Mouse (Mus musculus) right cerebral cortex, adult 18-20 months (tissue): ENCODE data around the gene Gpat2.

ENCODE experiments used
- DNase-seq: peaks from one replicate; pipeline ENCODE4 v3.0.0; 2022; ENCODE audit warnings: mixed read lengths

Gene Gpat2

DNA sequence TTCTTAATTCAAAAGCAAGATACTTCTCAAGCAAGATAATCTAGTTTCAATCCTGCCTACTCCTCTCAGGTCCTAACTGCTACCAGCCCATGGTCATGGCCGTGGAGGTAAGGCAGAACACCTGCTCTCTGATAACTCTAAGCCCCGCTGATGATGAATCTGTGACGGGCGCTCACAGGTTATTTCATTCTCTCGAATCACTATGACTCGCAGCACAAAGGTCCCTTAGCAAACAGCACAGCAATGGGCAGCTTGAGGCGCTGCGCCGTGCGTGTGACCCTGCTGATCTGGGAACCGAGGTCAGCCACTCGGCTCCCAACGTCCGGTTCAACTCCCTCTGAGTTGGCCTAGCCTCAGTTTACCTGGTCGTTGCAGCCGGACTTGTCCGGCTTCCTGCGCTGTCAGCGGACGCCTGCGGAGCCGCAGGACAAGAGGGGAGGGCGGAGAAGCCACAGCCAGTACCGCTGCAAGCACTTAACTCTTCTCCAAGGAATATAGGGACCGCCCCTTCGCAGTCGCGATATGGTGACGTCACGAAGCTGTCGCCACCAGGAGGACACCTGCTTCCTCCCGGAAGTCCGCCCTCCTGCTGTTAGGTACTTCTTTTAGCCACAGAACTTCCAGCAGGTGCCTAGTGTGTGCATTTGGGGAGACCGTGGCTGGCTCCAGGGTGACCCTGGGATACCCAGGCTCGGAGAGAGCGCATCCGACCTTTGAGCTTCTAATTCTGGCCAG, 19.2 kb downstream of the Gpat2 start, which contains the start of gene Fahd2a:
TSS of gene Fahd2a (minus strand) at position 511 of the 735 bp plus-strand sequence.
- DNase-seq, result peak; percentile 92

DNA sequence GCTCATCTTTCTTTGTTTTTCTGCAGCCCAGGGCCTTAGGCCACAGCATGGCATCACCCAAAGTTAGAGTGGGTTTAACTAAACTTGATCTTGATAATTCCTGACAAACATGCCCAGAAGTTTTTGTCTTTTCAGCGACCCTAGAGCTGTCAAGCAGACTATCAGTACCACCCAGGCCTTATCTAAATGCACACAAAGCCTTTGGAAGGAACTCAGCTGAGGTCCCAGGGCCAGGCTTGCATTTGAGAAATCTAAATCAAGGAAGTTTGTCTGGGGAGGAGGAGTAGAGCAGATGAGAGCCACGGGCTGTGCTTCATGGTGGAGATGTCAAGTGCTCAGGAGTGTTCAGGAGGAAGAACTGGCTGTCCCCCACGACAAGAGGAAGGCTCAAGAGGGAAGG, 21.8 kb downstream of the Gpat2 start:
- DNase-seq, result no peak

DNA sequence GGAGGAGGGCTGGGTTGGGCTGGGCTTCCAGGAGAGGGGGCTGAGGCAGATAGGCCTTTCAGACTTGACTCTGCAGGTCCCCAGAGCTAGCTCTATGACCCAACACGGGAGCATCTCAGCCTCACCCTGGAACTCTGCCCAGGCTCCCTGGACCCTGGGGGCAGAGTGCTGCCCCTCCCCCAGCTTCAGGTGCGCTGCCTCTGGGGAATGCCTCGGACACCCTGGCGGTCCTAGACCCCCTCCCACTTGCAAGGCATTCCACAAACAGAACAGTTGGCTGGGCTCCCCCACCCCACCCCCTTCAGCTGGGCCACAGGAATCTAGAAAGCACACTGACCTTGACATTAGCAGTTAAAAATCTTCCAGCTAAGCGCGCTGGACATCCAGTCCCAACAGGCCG, 24.7 kb downstream of the Gpat2 start:
- DNase-seq, result no peak

DNA sequence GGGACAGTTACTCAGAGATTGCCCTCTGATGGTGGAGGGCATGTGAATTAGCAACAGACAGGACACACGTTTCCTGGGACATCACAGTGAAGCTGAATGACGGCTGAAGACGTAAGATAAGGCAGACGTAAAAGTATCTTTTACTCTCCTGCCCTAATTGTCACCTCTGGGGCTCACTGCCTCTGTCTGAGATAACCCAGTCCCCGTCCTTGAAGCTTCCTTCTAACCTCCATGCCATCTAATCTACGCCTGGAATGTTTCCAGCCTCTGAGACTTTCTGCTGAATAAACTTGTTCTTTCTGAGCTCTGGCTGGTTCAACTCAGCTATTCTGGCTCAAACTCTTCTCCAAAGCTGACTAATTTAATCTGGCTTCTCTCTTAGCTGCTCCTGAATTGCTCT, 26.7 kb downstream of the Gpat2 start:
- DNase-seq, result no peak

DNA sequence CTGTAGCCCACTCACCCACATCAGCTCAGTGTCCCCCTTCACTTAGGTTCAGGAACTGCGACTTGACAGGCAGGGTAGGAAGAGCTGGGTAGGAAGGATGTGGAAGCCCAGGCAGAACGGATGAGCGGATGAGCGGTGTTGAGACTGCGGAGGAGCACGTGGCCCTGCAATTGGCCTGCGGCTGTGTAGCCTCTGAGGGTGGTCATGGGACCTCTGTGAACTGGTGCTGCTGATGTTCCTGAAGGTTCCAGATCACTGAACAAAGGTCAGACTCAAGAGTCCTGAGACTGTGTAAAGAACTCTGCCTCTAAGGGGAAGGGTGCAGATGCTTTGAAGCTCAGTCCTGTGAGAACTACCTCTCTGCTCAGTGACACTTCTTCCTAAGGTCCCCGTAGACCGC, 28.1 kb downstream of the Gpat2 start:
- no peak for DNase-seq

DNA sequence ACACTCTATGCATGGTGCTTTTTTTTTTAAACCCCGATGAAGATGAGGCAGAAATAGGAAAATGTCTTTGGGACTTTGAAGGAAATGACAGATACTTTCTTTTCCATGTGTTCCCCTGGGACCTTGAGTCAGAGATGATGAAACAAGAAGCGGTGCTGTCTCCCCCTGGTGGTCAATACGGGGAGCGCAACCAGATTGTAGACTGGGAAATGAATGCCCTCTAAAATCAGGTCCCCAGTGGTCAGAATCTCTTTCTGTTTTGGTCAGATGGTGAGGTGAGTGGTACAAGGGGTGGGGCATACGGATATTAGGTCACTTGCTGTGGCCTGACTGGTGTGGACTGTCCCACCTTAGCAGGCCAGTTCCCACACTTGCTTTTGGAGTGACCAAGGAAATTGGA, 28.8 kb downstream of the Gpat2 start:
- peak; percentile 58 for DNase-seq

DNA sequence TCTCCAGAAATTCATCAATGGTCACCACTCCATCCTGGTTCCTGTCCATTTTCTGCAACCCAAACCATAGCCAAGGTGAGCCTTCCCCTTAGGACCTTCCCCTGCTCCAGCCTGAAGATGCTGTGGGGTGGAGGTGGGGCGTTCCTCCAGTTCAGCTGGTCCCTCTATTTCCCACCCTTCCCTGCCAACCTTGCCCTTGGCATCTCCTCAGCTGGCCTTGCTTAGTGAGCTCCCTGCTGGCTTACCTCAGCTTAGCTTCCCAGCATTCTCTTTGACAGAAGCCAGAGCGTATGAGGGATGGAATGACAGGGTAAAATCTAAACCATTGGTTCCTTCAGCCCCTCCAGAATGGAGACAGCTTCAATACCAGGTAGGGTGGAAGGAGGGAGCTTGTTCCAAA, 34.3 kb downstream of the Gpat2 start:
- DNase-seq, result no peak

DNA sequence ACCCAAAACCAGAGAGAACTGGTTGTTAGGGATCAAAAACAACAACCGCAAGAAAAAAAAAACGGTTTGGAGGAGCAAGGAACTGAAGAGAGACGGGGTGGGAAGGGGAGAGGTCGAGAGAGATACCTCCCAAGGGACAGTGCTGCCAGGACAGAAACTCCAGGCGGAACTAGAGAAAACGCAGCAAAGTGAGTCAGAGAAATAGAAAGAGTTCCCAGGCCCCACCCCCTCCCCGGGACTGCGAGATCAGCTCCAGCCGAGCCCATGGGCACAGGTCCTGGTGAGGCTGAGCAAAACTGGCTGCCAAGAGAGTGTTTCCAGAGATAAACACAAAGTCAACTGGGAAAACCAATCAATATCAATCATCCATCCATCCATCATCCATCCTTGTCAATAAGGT, 36.4 kb downstream of the Gpat2 start:
- DNase-seq, result no peak

DNA sequence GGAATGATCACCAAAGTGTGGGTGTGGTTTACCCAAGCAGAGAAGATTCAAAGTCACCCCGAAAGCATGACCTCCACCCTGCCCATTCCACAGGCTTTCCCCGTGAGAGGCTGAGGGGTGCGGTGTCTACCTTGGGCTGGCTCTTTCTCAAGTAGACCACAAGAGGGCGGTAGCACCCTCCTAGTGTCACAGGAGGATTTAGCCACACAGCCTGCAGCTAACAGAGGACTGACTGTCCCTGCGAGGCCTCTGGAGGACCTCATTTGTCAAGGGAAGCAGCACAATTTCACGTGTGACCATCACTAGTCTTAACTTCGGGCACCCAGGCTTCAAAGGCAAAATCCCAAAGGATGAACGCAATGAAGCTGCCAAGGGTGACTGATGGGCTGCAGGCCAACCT, 37.3 kb downstream of the Gpat2 start:
- peak; percentile 67 for DNase-seq

DNA sequence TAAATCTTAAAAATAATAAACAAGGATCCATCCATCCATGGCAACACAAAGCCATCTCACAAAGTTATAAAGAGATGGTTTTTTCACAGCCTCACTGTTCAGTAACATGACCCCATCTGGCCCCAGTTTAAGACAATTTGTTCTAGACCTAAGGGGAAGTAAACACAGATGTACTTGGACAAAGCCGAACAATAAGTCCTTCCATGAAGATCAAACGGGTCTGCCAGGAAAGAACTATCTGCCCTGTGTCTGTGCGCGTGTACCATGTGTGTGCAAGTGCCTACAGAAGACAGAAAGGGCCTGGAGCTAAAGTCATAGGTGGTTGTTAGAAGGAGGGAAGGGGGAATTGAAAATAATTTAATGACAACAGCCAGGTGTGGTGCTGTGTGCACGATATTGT, 45.2 kb downstream of the Gpat2 start:
- no peak for DNase-seq

DNA sequence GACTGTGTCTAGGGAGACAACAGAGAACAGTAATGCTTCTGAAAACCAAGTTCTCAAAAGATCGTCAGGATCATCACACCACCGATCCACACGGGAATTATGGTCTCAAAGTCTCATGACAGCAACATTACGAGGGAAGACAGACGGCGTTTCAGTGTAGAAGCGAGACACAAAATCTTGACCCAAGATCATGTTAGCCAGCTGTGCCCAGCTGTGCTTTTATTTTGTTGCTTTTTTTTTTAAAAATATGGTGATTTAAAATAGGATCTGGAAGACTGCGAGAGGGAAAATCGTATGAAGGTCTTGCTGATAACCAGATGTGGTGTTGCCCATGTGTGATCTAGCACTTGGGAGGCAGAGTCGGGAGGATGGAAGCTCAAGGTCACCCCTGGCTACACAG, 45.7 kb downstream of the Gpat2 start:
- DNase-seq, result no peak

DNA sequence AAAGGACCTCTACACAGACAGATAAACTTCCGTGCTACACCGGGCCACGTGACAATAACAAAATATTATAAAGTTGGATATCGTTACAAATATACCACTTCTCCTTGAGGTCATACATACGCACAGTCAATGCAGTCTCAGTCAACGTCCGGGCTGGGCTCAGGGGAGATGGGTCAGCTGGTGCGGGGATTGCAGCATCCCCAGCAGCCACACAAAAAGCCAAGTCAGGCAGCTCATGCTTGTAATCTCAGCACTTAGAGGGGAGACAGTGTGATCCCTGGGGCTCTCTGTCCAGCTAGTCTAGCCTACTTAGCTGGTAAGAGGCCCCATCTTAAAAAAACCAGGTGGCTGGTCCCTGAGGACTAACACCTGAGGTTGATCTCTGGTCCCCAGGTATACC, 46.3 kb downstream of the Gpat2 start:
- no peak for DNase-seq

DNA sequence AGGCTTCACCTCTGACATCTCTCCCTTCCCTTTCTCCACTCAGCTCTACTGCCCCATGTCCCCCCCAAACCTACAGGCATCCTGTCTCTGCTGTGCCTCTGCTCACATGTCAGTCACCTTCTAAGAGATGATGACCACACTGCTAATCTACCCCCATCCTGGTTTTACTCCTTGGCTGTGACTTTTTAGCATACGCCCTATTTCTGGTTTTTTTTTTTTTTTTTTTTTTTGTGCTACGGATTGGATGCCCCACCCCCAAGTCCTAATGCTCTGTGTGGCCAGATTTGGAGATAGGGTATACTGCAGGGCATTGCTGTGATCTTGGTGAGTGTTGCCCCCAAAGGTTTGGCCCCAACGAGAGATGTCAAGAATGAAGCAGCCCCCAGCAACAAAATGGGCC, 47.3 kb downstream of the Gpat2 start:
- DNase-seq, result no peak

DNA sequence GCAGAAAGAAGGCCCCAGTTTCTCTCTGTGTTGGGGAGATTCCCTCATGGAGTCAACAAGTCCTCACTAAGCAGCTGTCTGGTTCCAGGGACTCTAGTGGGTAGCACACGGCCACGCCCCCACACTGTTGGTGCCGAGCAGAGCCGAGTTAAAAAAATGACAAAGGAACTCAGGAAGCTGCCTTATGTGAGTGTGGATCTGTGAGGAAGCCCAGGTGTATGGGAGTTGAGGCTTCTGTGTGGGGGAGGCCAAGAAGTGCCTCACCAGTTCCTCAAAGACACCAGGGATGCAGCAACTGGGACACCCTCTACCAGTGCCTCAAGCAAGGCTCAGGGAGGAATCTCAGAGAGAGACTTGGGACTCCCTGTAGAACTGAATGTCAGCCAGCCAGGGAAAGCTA, 54.2 kb downstream of the Gpat2 start:
- DNase-seq, result peak; percentile 52

DNA sequence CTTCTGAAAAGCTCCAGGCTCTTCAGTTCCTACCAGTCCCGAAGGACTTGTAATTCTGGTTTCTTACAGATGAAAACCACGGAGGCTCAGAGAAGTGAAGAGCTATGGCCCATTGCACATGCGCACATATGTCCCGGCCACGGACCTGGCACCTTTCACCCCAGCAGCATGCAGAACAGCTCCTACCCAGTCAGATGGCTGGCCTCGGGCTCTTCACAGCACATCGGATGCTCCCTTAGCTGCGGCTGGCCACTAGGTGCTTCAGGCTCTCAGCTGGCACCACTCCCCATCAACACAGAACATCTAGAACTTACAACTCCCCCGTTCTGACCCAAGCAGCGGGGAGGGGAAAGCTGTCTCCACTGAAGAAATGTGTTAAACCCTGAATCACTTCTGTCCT, 54.8 kb downstream of the Gpat2 start:
- no peak for DNase-seq

DNA sequence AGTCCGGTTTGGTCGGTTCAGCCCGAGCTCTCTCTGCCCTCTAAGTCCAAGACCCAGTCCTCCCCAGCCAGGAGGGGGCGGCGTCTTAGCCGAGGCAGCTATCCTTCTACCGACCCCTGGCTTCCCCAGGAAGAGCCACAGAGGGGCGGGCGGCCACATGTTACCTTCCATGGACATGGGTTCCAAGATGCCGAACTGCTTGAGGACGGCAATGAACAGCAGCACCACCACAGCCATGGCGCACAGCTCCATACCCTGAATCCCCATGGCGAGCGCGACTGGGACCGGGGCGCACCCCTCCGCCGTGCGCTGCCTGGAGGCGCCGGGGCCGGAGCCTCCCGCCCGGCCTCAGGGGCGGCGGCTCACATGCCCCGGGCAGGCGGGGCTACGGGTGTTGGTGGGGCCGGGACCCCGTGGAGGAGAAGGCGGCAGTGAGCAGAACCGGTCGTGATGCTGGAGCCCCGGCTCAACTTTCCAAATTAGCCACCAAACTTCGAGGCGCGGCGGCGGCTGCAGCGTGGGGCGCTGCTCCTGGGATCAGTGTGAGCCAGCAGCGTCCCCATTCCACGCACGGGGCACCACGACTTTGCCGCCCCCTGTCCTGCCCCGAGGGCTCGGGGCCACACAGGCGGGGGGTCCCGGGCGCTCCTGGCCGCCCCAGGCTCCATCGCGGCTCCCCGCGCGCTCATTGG, 57.0 kb downstream of the Gpat2 start:
- DNase-seq, result no peak

DNA sequence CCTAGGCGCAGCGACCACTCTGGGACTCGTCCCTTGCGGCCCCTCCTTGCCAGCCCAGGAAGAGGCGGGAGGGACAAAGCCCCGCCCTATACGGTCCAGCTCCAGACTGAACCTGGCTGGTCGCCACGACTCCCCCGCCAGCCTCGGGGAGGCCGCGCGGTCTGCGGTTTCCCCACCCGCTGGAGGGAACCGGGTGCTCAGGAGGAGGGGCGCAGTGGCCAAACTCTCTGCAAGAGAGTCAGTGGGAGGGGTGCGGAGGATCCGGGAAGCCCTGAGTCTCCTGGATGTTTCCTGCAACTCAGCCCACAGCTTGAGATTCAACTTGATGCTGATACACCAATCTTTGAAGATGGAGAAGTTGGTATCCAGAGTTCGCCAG, 57.5 kb downstream of the Gpat2 start:
- peak; percentile 51 for DNase-seq

DNA sequence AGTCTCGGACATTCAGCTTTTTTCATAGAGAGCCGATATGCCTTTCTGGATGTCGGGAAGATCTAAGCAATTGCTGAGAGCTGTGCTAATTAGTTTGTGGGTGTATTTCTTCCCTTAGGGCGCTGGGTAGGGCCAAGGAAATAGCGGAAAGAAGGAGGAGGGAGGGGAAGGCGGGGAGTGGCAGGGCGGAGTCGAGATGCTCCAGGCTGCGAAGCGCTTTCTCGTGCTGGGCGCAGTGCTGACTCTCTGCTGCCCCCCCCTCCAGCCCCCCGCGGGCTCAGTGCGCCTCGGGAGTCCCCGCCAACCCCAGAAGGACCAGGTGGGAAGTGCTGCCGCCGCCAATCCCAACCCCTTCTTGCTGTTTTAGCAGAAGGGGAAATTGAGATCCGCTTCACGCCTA, 58.0 kb downstream of the Gpat2 start:
- no peak for DNase-seq

DNA sequence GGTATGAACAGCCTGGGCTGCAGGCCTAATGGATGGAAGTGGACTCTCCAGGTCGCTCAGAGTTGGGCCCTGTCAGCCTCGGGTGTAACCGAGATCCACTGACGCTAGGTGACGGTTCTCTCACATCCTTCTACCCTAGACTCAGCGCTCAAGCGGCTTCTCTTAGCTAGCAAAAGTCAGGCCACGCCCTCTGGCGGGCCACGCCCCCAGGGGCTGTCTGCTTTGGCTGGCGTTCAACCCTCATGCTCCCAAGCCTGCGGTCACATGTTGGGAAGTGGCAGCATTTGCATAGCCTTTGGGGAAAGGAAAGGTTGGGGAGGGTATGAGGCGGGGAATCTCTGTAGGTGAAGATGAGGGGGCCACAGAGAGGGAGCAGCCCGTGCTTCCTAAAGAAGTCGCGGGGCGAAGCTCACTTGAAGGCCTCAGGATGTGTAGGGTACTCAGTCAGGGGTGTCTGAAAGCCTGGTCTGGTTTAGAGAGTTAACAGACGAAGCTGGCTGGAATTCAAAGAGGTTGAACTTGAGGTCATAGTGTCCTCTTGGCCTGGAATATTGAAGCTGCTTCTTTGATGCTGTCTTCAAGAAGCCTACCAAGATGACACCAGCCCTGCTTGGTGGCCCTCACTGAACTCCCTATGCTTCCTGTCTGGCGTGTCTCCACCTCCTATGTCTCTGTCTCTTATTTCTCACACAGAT, 59.6 kb downstream of the Gpat2 start:
- peak; percentile 35 for DNase-seq
